Comparison of ENCODE assay signal across 22 mouse cellular contexts in genomic region chr9:41978366-41978765, GRCm38 (mm10).
DNase-seq lines count a peak whose midpoint lies in the region; ATAC-seq and TF ChIP-seq lines count a peak whose summit lies in the region.
"Had no signal": no experiment of that assay in that cellular context is flagged by ENCODE, and none has a peak within 500 bp of the region (broad histone marks: within the 10 kb centered on the region; RNA-seq: fewer than 3 reads in every experiment).

No protein-coding gene starts in this region.

- peaks cover 5% of the 10 kb centered on the region; the same call in 1 of the 2 replicates for H3K36me3 ChIP-seq in heart, embryonic 12.5 days
- no peaks in the 10 kb centered on the region for H3K36me3 ChIP-seq in heart, adult 2 months (ENCODE audit: control insufficient read depth, insufficient read depth, low read length)
- no peaks in the 10 kb centered on the region for H3K36me3 ChIP-seq in heart, embryonic 15.5 days
- peaks cover 11% of the 10 kb centered on the region; the same call in 1 of the 2 replicates for H3K36me3 ChIP-seq in stomach, postnatal 0 days (ENCODE audit: control insufficient read depth, insufficient read depth, low read length)

- DNase-seq in heart, adult 2 months = no peak
- peak; percentile 50 to 53 for DNase-seq in heart, postnatal 10 days
- no peak for DNase-seq in kidney, postnatal 36 days
- DNase-seq in stomach, postnatal 0 days (ENCODE audit: low spot score) = no peak
- DNase-seq in adrenal gland, postnatal 36 days = no peak
- DNase-seq: adrenal gland, adult 2 months; adrenal gland, postnatal 25 days; cerebellum, adult 8-10 months; cerebellum, postnatal 14 days; embryo, embryonic 11 days; gastrocnemius, adult 2 months; gastrocnemius, postnatal 25 days; kidney, adult 18-20 months had no signal

- no peak overlapping the region for H3K9ac ChIP-seq in heart, embryonic 12.5 days
- H3K9ac ChIP-seq in heart, adult 2 months (ENCODE audit: low read depth, low read length) = no peak overlapping the region
- H3K9ac ChIP-seq in heart, embryonic 15.5 days = no peak overlapping the region
- H3K9ac ChIP-seq in stomach, postnatal 0 days (ENCODE audit: low read length) = no peak overlapping the region
- H3K9ac ChIP-seq: embryonic facial prominence, embryonic 15.5 days; hindbrain, embryonic 14.5 days; intestine, embryonic 15.5 days had no signal

- intact Hi-C loops in heart, adult 2 months (cut with DNase I) = no loop called here
- intact Hi-C loops in heart, postnatal 10 days (cut with DNase I) = no loop called here

- peak; percentile 83 for ATAC-seq in heart, embryonic 12.5 days (ENCODE audit: insufficient number of reproducible peaks, low FRiP score)
- ATAC-seq in heart, embryonic 15.5 days (replicated peaks; ENCODE audit: insufficient number of reproducible peaks, insufficient read depth, low FRiP score, low read depth) = peak; percentile 80
- no peak for ATAC-seq in stomach, postnatal 0 days (ENCODE audit: low FRiP score, low TSS enrichment)
- ATAC-seq: forebrain, embryonic 14.5 days; intestine, embryonic 15.5 days had no signal

- no peak for TF ChIP-seq EP300 in heart, adult 2 months (IDR thresholded peaks at IDR 0.05; ENCODE audit: insufficient read depth, low read depth, low read length)
- no peak for TF ChIP-seq EP300 in stomach, postnatal 0 days (optimal IDR thresholded peaks at IDR 0.05)

- peak overlapping the region; percentile 61 for H3K27ac ChIP-seq in heart, embryonic 12.5 days (ENCODE audit: poor library complexity, severe bottlenecking)
- H3K27ac ChIP-seq in heart, adult 2 months = no peak overlapping the region
- H3K27ac ChIP-seq in heart, embryonic 15.5 days = peak overlapping the region; percentile 62
- no peak overlapping the region for H3K27ac ChIP-seq in stomach, postnatal 0 days (replicated peaks)
- H3K27ac ChIP-seq: embryonic facial prominence, embryonic 15.5 days; forebrain, embryonic 10.5 days; gastrocnemius, adult 2 months; hindbrain, embryonic 10.5 days; hindbrain, embryonic 14.5 days; intestine, embryonic 15.5 days had no signal

- 9% methylated on average over 6 of the region's 6 CpGs for WGBS in heart, embryonic 12.5 days
- 27% methylated on average over 6 of the region's 6 CpGs for WGBS in heart, adult 2 months
- 28% methylated on average over 6 of the region's 6 CpGs for WGBS in heart, embryonic 15.5 days
- WGBS in stomach, postnatal 0 days = 75% methylated on average over 6 of the region's 6 CpGs

- H3K4me1 ChIP-seq in heart, embryonic 12.5 days (replicated peaks) = peaks cover 47% of the 10 kb centered on the region
- no peaks in the 10 kb centered on the region for H3K4me1 ChIP-seq in heart, adult 2 months (ENCODE audit: control insufficient read depth, insufficient read depth, low read length)
- peaks cover 29% of the 10 kb centered on the region for H3K4me1 ChIP-seq in heart, embryonic 15.5 days (replicated peaks)
- no peaks in the 10 kb centered on the region for H3K4me1 ChIP-seq in stomach, postnatal 0 days (replicated peaks; ENCODE audit: control insufficient read depth, insufficient read depth)

- TF ChIP-seq CTCF in heart, adult 2 months (IDR thresholded peaks at IDR 0.05) = no peak
- TF ChIP-seq CTCF in stomach, postnatal 0 days (IDR thresholded peaks at IDR 0.05; ENCODE audit: low read depth) = no peak

- peaks cover 7% of the 10 kb centered on the region; the same call in 1 of the 2 replicates for H3K9me3 ChIP-seq in heart, embryonic 12.5 days (replicated peaks)
- H3K9me3 ChIP-seq in heart, embryonic 15.5 days (replicated peaks) = no peaks in the 10 kb centered on the region
- no peaks in the 10 kb centered on the region for H3K9me3 ChIP-seq in stomach, postnatal 0 days (ENCODE audit: control insufficient read depth, low read length)
- H3K9me3 ChIP-seq: intestine, embryonic 15.5 days had no signal

- no peak overlapping the region for H3K4me2 ChIP-seq in heart, embryonic 12.5 days
- no peak overlapping the region for H3K4me2 ChIP-seq in heart, embryonic 15.5 days
- H3K4me2 ChIP-seq in stomach, postnatal 0 days (replicated peaks; ENCODE audit: low read depth) = no peak overlapping the region
- H3K4me2 ChIP-seq: embryonic facial prominence, embryonic 15.5 days; hindbrain, embryonic 14.5 days; intestine, embryonic 15.5 days had no signal

- TF ChIP-seq POLR2A in heart, adult 2 months (IDR thresholded peaks at IDR 0.05; ENCODE audit: insufficient read depth, low read depth, low read length) = no peak

- H3K79me2 ChIP-seq in heart, adult 2 months (replicated peaks; ENCODE audit: control insufficient read depth, insufficient read depth, low read length) = no peaks in the 10 kb centered on the region

- no peaks in the 10 kb centered on the region for H3K27me3 ChIP-seq in heart, embryonic 12.5 days (replicated peaks)
- H3K27me3 ChIP-seq in heart, adult 2 months (ENCODE audit: control insufficient read depth, insufficient read depth, low read length) = no peaks in the 10 kb centered on the region
- H3K27me3 ChIP-seq in heart, embryonic 15.5 days = no peaks in the 10 kb centered on the region
- H3K27me3 ChIP-seq in stomach, postnatal 0 days (ENCODE audit: control insufficient read depth, insufficient read depth, low read length) = no peaks in the 10 kb centered on the region
- H3K27me3 ChIP-seq: embryonic facial prominence, embryonic 15.5 days; intestine, embryonic 15.5 days had no signal

- H3K4me3 ChIP-seq in heart, embryonic 12.5 days = no peak overlapping the region
- H3K4me3 ChIP-seq in heart, adult 2 months = no peak overlapping the region
- no peak overlapping the region for H3K4me3 ChIP-seq in heart, embryonic 15.5 days
- H3K4me3 ChIP-seq in stomach, postnatal 0 days (ENCODE audit: low read depth, low read length) = no peak overlapping the region
- H3K4me3 ChIP-seq: embryonic facial prominence, embryonic 15.5 days; erythroblast, embryonic 14.5 days; forebrain, embryonic 10.5 days; gastrocnemius, adult 2 months; hindbrain, embryonic 10.5 days; intestine, embryonic 15.5 days had no signal

Comparison
In these comparisons a context has a peak if more than half of its experiments do, and no peak if none do; other contexts are left out.
1. H3K27ac ChIP-seq: peak in heart, embryonic 12.5 days (single experiment) and heart, embryonic 15.5 days (single experiment); none in heart, adult 2 months (single experiment) and stomach, postnatal 0 days (single experiment).
2. DNase-seq: peak in heart, postnatal 10 days (2 of 2); none in heart, adult 2 months (0 of 2), kidney, postnatal 36 days (0 of 2), stomach, postnatal 0 days (single experiment) and adrenal gland, postnatal 36 days (0 of 2).